Mouse (Mus musculus): ENCODE data around the gene Slc25a25. TPM values are rescaled to one million over a fixed set of nuclear protein-coding genes. Genes with fewer than 3 reads are reported as not detected.

The Slc25a25 gene
- polyA plus RNA-seq, 1 experiment from 2014 or later, result 37.4 TPM

DNA sequence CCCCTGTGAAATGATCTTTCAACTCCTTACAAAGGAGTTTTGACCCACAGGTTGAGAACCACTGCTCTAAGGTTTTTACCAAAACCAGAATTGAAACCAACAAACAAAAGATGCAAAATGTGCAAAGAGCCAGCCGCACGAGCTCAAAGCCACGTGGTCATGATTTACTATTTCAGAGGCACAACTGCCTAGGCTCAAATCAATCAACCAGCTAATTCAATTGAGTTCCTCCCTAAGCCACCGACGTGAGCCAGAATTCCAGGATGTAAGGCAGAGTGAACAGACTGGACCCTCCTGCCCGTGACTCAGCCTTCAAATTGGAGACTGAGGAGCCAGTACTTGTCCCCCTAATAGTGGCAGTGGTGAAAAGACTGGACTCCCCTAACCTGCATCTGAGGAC, 12.1 kb downstream of the Slc25a25 start:
- Histone ChIP-seq H3K27ac (peak overlapping the region; percentile 54; the same call in 1 of the 2 replicates), H3K9me3 (replicated peaks) (no peaks in the 10 kb centered on the region), H3K9ac (no peak overlapping the region), H3K4me3 (no peak overlapping the region), H3K4me2 (no peak overlapping the region), H3K27me3 (no peaks in the 10 kb centered on the region), H3K36me3 (ENCODE audit: poor library complexity, severe bottlenecking) (no peaks in the 10 kb centered on the region), H3K4me1 (peaks cover 51% of the 10 kb centered on the region)
- 13% methylated on average over 6 of the region's 6 CpGs for WGBS
- ATAC-seq, result no peak

DNA sequence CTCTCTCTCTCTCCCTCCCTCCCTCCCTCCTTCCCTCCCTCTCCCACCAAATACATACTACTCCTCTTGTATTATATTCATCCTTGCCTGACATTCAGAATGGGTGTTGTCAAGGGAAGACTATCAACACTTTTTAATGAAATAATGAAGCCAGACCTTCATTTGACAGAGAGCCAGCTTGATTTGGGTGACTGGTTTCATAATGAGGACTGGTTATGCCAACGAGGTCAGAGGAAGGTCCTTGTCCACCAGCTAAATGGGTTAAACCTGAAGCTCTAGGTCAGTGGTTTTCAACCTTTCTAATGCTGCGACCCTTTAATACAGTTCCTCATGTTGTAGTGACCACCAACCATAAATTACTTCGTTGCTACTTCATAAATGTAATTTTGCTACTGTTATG, 12.5 kb downstream of the Slc25a25 start:
- Histone ChIP-seq H3K36me3 (ENCODE audit: poor library complexity, severe bottlenecking) (no peaks in the 10 kb centered on the region), H3K4me1 (peaks cover 51% of the 10 kb centered on the region), H3K4me2 (no peak overlapping the region), H3K9me3 (replicated peaks) (no peaks in the 10 kb centered on the region), H3K27me3 (no peaks in the 10 kb centered on the region), H3K27ac (no peak overlapping the region), H3K9ac (no peak overlapping the region), H3K4me3 (no peak overlapping the region)
- ATAC-seq, result no peak
- WGBS, result 73% methylated on average over 3 of the region's 3 CpGs

DNA sequence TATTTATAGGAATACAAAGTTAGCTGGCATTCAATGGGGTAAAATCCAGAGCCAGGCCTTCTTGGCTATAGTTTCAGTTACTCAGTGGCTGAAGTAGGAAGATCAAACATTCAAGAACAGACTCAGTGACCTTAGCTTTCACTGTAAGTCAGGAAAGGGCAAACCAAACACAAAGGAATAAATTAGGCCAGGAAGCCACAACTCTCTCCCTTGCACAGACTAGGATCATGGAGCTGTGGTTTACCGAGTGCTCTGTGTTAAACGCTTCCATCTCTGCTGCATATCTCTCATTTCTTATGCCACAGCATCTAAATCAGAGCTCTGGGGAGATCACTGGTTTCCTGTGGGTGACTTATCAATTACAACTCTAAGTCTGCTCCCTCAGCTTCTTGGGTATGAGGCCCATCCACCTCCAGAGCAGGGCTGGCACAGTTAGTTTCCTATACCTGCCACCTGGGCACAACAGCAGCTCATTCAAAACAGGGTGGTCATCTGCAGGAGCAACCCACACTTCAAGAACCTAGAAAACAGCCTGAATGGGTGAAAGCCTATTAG, 13.6 kb downstream of the Slc25a25 start:
- H3K9me3 ChIP-seq (replicated peaks), result no peaks in the 10 kb centered on the region
- H3K4me2 ChIP-seq, result peak overlapping the region; percentile 6; the same call in 1 of the 2 replicates
- WGBS, result 72% methylated on average over 2 of the region's 2 CpGs
- no peak for ATAC-seq
- no peak overlapping the region for H3K4me3 ChIP-seq
- H3K9ac ChIP-seq, result 0 out of 2 replicates have a peak overlapping the region, but pooled peaks have one; percentile 30
- H3K27ac ChIP-seq, result peak overlapping the region; percentile 85
- H3K36me3 ChIP-seq (ENCODE audit: poor library complexity, severe bottlenecking), result no peaks in the 10 kb centered on the region
- no peaks in the 10 kb centered on the region for H3K27me3 ChIP-seq
- H3K4me1 ChIP-seq, result peaks cover 51% of the 10 kb centered on the region

DNA sequence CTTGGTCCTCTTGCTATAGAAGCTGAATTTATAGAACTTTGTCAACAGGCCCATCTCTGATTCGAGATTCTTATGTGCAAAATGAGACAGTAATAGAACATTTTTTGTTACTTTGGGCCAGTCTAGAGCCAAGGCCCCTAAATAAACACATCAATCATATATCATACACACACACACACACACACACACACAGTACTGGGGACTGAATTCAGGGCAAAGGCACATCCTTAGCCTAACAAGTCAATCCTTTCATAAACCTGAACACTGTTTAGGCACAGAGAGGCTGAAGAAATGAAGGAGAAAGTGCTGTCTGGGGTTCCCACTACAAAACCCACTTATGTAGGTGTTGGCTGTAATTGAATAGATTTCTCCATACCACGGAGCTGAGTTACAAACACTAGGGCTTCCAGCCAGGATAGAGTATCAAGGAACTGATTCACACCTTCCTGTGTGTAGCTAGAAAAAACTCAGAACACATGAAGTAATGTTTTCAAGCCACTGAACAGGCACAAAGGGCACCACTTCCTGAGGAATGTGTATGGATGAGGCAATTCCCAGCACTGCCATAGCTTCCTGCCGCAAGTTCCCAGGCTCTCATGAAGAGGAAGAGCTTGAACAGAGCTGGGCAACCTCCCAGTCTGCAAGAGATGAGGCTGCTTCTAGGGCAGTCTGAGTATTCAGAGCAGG, 14.4 kb downstream of the Slc25a25 start:
- Histone ChIP-seq H3K9ac (0 out of 2 replicates have a peak overlapping the region, but pooled peaks have one; percentile 30), H3K27ac (peak overlapping the region; percentile 85)

DNA sequence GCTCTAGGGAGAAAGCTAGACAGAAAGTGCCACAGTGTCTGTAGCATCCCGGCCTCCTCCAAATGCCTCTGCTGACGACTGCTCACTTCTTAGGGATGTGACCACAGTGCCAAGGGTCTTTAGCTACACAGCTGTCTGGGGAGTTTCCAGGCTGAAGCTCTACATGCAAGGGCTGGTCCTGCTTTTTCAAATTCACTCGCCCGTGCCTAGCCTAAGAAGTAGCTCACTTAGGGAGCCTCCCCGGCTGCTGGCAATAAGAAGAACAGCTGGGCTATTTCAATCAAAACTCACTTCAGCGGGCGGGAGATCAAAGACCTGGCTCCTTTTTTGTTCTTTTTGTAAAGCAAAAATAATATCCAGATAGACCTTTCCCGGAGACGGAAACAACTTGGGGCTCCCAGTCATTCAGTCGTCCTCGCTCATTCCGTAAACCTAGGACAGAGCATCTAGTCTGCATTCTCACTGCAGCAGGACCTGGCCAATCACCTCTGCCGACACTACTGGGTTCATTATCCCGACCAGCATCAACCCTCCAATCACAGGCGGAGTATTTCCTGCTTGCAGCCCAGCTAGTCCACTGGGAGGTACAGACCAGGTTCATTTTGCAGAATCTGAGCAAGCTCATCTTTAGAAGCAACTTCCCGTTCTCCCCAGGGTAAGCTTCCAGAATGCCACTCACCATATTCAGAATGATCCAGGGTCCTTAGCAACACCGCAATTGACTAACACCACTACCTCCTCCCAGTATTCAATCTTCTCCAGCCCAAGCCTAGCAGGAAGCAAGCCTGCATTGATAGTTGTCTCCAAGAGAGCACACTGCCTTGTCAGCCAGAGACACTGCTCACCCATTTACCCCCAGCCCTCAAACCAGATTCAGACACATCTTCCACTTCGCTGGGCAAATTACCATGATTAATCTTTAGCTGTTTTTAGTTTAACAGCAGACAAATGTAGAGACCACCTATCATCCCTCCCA, 20.3 kb downstream of the Slc25a25 start:
- Histone ChIP-seq H3K27ac (peak overlapping the region; percentile 84), H3K9me3 (replicated peaks) (no peaks in the 10 kb centered on the region), H3K4me2 (peak overlapping the region; percentile 79), H3K27me3 (no peaks in the 10 kb centered on the region), H3K36me3 (ENCODE audit: poor library complexity, severe bottlenecking) (0 out of 2 replicates have a peak, but pooled peaks cover 5% of the 10 kb centered on the region), H3K4me1 (peaks cover 45% of the 10 kb centered on the region), H3K4me3 (peak overlapping the region; percentile 46), H3K9ac (peak overlapping the region; percentile 75)
- peak; percentile 96 for ATAC-seq
- 5% methylated on average over 18 of the region's 18 CpGs for WGBS

More for the DNA sequence above, 14.4 kb downstream of the Slc25a25 start:
- peaks cover 52% of the 10 kb centered on the region for H3K4me1 ChIP-seq
- WGBS, result 27% methylated on average over 3 of the region's 3 CpGs
- H3K4me3 ChIP-seq, result no peak overlapping the region
- no peaks in the 10 kb centered on the region for H3K9me3 ChIP-seq (replicated peaks)
- ATAC-seq, result peak; percentile 82
- H3K27me3 ChIP-seq, result no peaks in the 10 kb centered on the region
- peak overlapping the region; percentile 6; the same call in 1 of the 2 replicates for H3K4me2 ChIP-seq
- no peaks in the 10 kb centered on the region for H3K36me3 ChIP-seq (ENCODE audit: poor library complexity, severe bottlenecking)

DNA sequence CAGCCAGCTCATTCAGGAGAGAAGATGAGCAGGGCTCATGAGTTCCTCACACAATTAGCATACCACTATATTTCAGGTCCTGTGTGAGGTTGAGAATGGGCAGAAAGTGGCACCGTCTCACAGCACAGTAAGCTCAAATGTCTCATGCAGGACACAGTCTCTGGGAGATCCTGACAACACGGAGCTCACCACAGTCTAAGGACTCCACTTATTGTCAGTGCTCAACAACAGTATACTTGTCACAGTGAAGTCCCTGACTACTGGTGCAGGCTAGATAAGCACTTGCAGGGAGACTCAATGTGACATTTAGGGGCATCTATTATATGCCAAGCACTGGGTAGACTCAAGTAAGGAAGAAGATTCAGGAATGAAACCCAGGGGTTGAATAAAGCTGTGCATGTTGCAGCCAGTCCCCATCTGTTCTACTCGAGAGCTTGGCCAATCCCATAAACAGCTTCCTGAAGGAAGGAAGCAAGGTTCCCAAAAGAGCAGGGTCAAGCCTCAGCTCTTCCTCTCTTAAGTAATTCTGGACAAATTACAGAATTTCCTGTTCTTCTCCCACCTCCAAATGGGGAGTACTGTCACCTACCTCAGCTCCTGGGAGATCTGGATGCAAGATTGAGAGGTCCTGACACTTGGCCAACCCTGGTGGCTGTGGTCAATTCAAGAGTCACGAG, 21.9 kb downstream of the Slc25a25 start:
- peaks cover 54% of the 10 kb centered on the region for H3K4me1 ChIP-seq
- H3K4me3 ChIP-seq, result peak overlapping the region; percentile 31
- H3K9ac ChIP-seq, result peak overlapping the region; percentile 47
- no peak for ATAC-seq
- peak overlapping the region; percentile 79 for H3K4me2 ChIP-seq
- 0 out of 2 replicates have a peak, but pooled peaks cover 5% of the 10 kb centered on the region for H3K36me3 ChIP-seq (ENCODE audit: poor library complexity, severe bottlenecking)
- H3K9me3 ChIP-seq (replicated peaks), result no peaks in the 10 kb centered on the region
- WGBS, result 69% methylated on average over 4 of the region's 4 CpGs
- H3K27ac ChIP-seq, result peak overlapping the region; percentile 82
- no peaks in the 10 kb centered on the region for H3K27me3 ChIP-seq

DNA sequence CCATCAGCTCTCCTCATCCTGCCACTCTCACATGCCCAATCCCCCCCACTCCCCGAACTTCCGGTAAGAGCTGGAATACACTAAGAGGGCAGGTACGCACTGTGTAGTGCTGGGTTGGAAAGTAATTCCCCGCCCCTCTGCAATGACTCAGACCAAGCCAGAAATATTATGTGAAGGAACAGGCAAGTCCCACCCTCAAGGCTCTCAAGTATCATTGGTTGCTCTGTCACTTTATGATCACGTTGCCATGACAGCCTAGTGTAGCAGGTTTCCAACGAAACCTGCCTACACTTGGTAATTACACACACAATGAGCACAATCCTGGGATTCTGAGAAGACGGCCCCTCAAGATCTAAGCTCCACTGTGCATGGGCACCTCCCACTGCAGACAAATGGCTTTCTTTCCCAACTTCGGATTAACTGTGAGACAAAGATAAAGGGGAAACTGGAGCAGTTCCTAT, 23.0 kb downstream of the Slc25a25 start:
- H3K27ac ChIP-seq, result peak overlapping the region; percentile 82
- H3K9ac ChIP-seq, result peak overlapping the region; percentile 47; the same call in 1 of the 2 replicates
- no peaks in the 10 kb centered on the region for H3K27me3 ChIP-seq
- peaks cover 65% of the 10 kb centered on the region for H3K4me1 ChIP-seq
- peak; percentile 86 for ATAC-seq
- H3K9me3 ChIP-seq (replicated peaks), result no peaks in the 10 kb centered on the region
- H3K36me3 ChIP-seq (ENCODE audit: poor library complexity, severe bottlenecking), result 0 out of 2 replicates have a peak, but pooled peaks cover 5% of the 10 kb centered on the region
- peak overlapping the region; percentile 79 for H3K4me2 ChIP-seq
- peak overlapping the region; percentile 31 for H3K4me3 ChIP-seq
- WGBS, result 27% methylated on average over 8 of the region's 8 CpGs

DNA sequence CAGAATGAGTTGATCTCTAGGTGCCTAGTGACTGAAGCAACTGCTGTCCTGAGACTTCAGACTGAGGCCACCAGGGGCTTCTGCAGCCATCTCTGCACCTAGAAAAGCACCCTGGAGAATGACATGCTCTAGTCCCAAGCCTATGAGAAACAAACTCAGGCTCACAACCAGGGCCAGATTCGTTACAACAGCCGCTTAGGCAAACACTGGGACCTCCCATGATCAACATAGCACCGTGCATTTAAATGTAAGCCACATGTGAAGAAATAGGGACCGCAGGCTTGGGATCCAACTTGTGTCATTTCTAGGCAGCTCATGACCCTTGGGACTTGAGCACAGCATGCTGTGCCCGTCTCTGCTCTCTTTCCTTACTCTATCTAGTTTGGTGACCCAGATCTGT, 23.5 kb downstream of the Slc25a25 start:
- H3K27me3 ChIP-seq, result no peaks in the 10 kb centered on the region
- WGBS, result 81% methylated on average over 5 of the region's 5 CpGs
- H3K27ac ChIP-seq, result peak overlapping the region; percentile 82
- H3K4me3 ChIP-seq, result peak overlapping the region; percentile 31; the same call in 1 of the 2 replicates
- H3K4me1 ChIP-seq, result peaks cover 71% of the 10 kb centered on the region
- no peak for ATAC-seq
- H3K36me3 ChIP-seq (ENCODE audit: poor library complexity, severe bottlenecking), result 0 out of 2 replicates have a peak, but pooled peaks cover 5% of the 10 kb centered on the region
- peak overlapping the region; percentile 47; the same call in 1 of the 2 replicates for H3K9ac ChIP-seq
- H3K9me3 ChIP-seq (replicated peaks), result no peaks in the 10 kb centered on the region
- peak overlapping the region; percentile 79 for H3K4me2 ChIP-seq

DNA sequence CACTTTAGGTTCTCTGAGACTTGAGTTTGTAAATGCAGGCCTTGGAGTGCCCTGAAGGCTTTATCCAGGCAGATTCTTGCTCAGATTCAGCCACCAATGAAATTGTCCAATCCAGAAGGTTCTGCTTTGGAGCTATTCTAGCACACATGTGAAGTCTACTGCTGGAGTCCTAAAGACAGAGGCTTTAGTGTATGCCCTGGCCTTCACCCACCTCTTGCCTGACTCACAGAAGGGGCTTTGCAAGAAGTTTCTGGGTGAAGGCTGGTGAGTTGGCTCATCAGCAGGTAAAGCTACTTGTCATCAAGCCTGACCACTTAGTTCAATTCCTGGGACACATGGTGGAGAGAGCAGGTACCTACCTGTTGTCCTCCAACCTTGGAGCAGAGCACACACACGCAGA, 25.1 kb downstream of the Slc25a25 start:
- Histone ChIP-seq H3K9ac (no peak overlapping the region), H3K4me2 (no peak overlapping the region), H3K36me3 (ENCODE audit: poor library complexity, severe bottlenecking) (peaks cover 7% of the 10 kb centered on the region), H3K4me3 (no peak overlapping the region), H3K27ac (no peak overlapping the region), H3K9me3 (replicated peaks) (no peaks in the 10 kb centered on the region), H3K4me1 (peaks cover 66% of the 10 kb centered on the region), H3K27me3 (no peaks in the 10 kb centered on the region)
- ATAC-seq, result no peak
- 97% methylated on average over 1 of the region's 1 CpGs for WGBS

DNA sequence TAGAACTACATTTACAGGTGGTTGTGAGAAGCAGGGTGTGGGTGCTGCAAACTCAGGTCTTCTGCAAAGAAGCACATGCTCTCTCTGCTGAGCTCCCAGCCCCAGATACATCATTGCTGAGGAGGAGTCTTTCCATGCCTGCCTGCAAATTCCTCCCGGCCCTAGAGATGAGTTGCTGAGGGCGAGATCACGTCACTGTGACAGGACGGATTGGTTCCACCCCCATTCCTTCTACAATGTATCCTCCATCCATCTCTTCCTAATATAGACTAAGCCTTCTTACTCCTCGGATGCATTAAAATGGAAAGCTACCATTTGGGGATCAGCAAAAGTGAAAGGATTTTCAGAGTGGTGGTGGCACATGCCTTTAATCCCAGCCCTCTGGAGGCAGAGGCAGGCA, 25.7 kb downstream of the Slc25a25 start:
- no peak overlapping the region for H3K4me2 ChIP-seq
- H3K36me3 ChIP-seq (ENCODE audit: poor library complexity, severe bottlenecking), result peaks cover 13% of the 10 kb centered on the region
- H3K4me3 ChIP-seq, result no peak overlapping the region
- no peaks in the 10 kb centered on the region for H3K9me3 ChIP-seq (replicated peaks)
- no peak overlapping the region for H3K27ac ChIP-seq
- 82% methylated on average over 5 of the region's 5 CpGs for WGBS
- no peak overlapping the region for H3K9ac ChIP-seq
- ATAC-seq, result no peak
- peaks cover 62% of the 10 kb centered on the region for H3K4me1 ChIP-seq
- no peaks in the 10 kb centered on the region for H3K27me3 ChIP-seq

DNA sequence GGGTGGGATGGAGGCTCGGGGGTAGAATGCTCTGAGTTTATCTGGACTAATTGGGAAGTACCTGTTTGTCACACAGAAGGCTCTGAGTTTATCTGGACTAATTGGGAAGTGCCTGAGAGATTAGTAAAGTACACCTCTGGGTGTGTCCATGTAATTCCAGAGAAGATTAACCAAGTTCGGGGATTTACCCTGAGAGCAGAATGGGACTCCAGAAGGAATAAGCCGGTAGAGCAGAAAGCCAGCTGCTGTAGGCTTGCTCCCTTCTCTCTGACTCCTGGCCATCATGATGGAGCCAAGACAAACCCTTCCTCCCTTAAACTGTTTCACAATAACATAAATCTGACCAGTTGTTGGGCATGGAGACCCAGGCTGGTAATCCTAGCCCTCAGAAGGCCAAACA, 26.4 kb downstream of the Slc25a25 start:
- Histone ChIP-seq H3K4me1 (peaks cover 55% of the 10 kb centered on the region), H3K27me3 (no peaks in the 10 kb centered on the region), H3K27ac (peak overlapping the region; percentile 68; the same call in 1 of the 2 replicates), H3K9ac (no peak overlapping the region), H3K36me3 (ENCODE audit: poor library complexity, severe bottlenecking) (peaks cover 21% of the 10 kb centered on the region), H3K4me3 (no peak overlapping the region), H3K4me2 (no peak overlapping the region), H3K9me3 (replicated peaks) (no peaks in the 10 kb centered on the region)
- ATAC-seq, result no peak
- WGBS, result 13% methylated on average over 3 of the region's 3 CpGs
